Mouse (Mus musculus) thymus, postnatal 25 days (tissue): ENCODE measurements at regions not wholly inside any gene's neighbourhood (a gene's known extent, or its start where the extent isn't known, plus 50 kb on each side); places are given as distances from the start of the nearest gene placed in this dataset.

Experiments
- DNase-seq: peaks from one replicate; pipeline ENCODE4 v3.0.0; 2022

- DNase-seq, result no peak
Measured at GRCm38 (mm10) chr15:71375775-71376174, 2458.6 kb upstream of the Gm6569 start.
